Mouse (Mus musculus): ENCODE data around the gene Pitx2. TPM values are rescaled to one million over a fixed set of nuclear protein-coding genes. Genes with fewer than 3 reads are reported as not detected.
A peak's percentile ranks its signal among the peaks of the same experiment; 100 is the strongest.

Pitx2 gene
- polyA plus RNA-seq, 1 experiment from 2014 or later: 22.1 TPM

DNA sequence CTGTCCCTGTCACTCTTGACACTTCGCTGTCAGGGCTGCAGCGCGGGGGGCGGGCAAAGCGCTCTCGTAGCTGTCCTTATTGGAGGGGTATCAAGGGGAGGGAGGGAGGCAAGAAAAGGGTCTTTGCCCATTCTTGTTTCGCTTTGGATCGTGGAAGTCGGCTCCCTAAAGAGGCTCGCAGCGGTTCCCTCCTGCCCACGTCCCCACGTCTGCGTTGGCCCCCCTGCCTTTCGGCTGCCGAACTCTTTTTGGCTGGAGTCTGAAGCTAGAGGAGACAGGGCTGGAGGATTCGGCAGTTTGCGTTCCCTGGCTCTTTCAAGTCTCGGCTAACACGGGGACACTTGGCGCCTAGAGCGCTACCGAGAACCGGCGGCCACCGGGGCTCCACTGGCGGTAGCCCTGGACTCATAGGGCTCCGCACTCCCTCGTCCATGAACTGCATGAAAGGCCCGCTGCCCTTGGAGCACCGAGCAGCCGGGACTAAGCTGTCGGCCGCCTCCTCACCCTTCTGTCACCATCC, 14.5 kb downstream of the Pitx2 start:
- no peaks in the 10 kb centered on the region for H3K9me3 ChIP-seq (replicated peaks; ENCODE audit: control insufficient read depth, low read length)
- H3K4me3 ChIP-seq (replicated peaks; ENCODE audit: low read length): peak overlapping the region; percentile 64
- H3K4me1 ChIP-seq (ENCODE audit: control insufficient read depth, insufficient read depth, low read length): no peaks in the 10 kb centered on the region
- ATAC-seq (ENCODE audit: insufficient read depth, low FRiP score): peak; percentile 12; the same call in 1 of the 2 replicates
- H3K27ac ChIP-seq (ENCODE audit: low read length): peak overlapping the region; percentile 56
- H3K27me3 ChIP-seq (ENCODE audit: control insufficient read depth, insufficient read depth, low read length): peaks cover 43% of the 10 kb centered on the region
- H3K36me3 ChIP-seq (ENCODE audit: control insufficient read depth, insufficient read depth, low read length): no peaks in the 10 kb centered on the region
- H3K4me2 ChIP-seq (ENCODE audit: low read depth, low read length): peak overlapping the region; percentile 87
- peak overlapping the region; percentile 57 for H3K9ac ChIP-seq (ENCODE audit: low read length)
- 2% methylated on average over 34 of the region's 34 CpGs for WGBS

DNA sequence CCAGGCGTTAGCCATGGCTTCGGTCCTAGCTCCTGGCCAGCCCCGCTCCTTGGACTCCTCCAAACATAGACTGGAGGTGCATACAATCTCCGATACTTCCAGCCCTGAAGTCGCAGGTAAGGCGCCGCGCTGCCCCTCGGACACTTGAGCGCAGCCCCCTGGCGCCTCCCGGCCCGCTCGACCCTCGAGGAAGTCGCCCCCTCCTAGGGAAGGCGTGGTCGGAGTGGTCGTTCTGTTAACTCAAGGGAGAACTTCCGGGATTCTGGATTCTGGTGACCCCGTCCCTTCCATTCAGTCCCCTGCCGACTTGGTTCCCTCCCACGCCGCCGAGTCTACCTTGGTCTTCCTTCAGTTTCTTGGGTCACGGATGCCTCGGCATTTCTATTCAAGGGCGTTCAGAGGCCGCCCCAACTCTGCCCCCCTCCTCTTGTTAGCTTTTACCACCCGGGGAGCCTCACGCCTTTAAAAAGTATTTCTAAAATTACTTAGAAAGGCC, 15.0 kb downstream of the Pitx2 start:
- peak overlapping the region; percentile 57 for H3K9ac ChIP-seq (ENCODE audit: low read length)
- 4% methylated on average over 31 of the region's 31 CpGs for WGBS
- ATAC-seq (ENCODE audit: insufficient read depth, low FRiP score): no peak
- no peaks in the 10 kb centered on the region for H3K9me3 ChIP-seq (replicated peaks; ENCODE audit: control insufficient read depth, low read length)
- peak overlapping the region; percentile 64 for H3K4me3 ChIP-seq (replicated peaks; ENCODE audit: low read length)
- no peaks in the 10 kb centered on the region for H3K36me3 ChIP-seq (ENCODE audit: control insufficient read depth, insufficient read depth, low read length)
- peaks cover 38% of the 10 kb centered on the region for H3K27me3 ChIP-seq (ENCODE audit: control insufficient read depth, insufficient read depth, low read length)
- no peaks in the 10 kb centered on the region for H3K4me1 ChIP-seq (ENCODE audit: control insufficient read depth, insufficient read depth, low read length)
- peak overlapping the region; percentile 56; the same call in 1 of the 2 replicates for H3K27ac ChIP-seq (ENCODE audit: low read length)
- H3K4me2 ChIP-seq (ENCODE audit: low read depth, low read length): peak overlapping the region; percentile 87

DNA sequence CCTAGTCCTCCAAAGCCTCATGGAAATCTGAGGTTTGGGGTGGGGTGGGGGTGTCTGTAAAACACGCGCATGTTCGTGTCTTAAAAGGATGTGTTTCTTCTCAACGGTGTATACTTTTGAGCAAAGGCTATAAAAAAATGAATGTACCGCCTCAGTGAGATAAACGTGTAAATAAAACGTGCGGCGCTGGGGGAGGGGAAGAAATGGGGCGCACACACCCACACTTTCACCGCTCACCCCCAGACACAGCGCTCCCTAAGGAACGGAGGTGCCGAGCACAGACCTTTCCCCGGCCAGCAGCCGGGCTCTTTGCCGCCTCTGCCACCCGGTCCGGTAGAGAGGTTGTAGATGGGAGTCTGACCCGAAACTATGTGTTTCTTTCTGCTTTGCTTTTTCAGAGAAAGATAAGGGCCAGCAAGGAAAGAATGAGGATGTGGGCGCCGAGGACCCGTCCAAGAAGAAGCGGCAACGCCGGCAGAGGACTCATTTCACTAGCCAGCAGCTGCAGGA, 15.6 kb downstream of the Pitx2 start:
- 6% methylated on average over 26 of the region's 26 CpGs for WGBS
- no peak overlapping the region for H3K27ac ChIP-seq (ENCODE audit: low read length)
- H3K9ac ChIP-seq (ENCODE audit: low read length): peak overlapping the region; percentile 57
- H3K4me3 ChIP-seq (replicated peaks; ENCODE audit: low read length): peak overlapping the region; percentile 64
- no peaks in the 10 kb centered on the region for H3K4me1 ChIP-seq (ENCODE audit: control insufficient read depth, insufficient read depth, low read length)
- no peaks in the 10 kb centered on the region for H3K9me3 ChIP-seq (replicated peaks; ENCODE audit: control insufficient read depth, low read length)
- peaks cover 34% of the 10 kb centered on the region for H3K27me3 ChIP-seq (ENCODE audit: control insufficient read depth, insufficient read depth, low read length)
- H3K36me3 ChIP-seq (ENCODE audit: control insufficient read depth, insufficient read depth, low read length): no peaks in the 10 kb centered on the region
- peak overlapping the region; percentile 87 for H3K4me2 ChIP-seq (ENCODE audit: low read depth, low read length)
- no peak for ATAC-seq (ENCODE audit: insufficient read depth, low FRiP score)

DNA sequence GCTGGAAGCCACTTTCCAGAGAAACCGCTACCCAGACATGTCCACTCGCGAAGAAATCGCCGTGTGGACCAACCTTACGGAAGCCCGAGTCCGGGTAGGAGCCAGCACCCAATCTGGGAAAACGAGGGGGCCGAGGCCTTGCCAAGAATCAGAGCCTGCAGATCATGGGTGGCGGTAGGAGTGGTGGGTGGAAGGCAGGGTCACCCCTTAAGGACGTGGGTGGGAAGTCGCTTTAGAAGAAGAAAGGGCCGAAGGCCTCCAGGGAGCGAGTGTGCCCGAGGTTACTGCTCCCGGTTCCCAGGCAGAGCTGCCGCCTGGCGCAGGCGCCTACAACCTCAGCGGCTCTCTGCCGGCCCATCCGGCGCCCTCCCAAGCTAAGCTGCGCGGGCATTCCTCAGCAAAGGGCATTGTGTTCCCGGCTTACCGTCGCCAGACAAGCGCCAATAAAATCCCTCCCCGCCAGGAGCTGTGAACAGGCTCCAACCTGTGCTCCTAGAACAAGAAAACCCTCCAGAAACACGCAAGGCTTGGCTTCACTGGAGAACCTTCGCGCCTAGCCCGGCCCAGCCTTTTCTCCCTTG, 16.2 kb downstream of the Pitx2 start:
- Histone ChIP-seq H3K27ac (ENCODE audit: low read length) (no peak overlapping the region), H3K4me2 (ENCODE audit: low read depth, low read length) (peak overlapping the region; percentile 87), H3K9ac (ENCODE audit: low read length) (peak overlapping the region; percentile 57), H3K4me1 (ENCODE audit: control insufficient read depth, insufficient read depth, low read length) (no peaks in the 10 kb centered on the region), H3K4me3 (replicated peaks; ENCODE audit: low read length) (peak overlapping the region; percentile 64), H3K36me3 (ENCODE audit: control insufficient read depth, insufficient read depth, low read length) (no peaks in the 10 kb centered on the region), H3K27me3 (ENCODE audit: control insufficient read depth, insufficient read depth, low read length) (peaks cover 29% of the 10 kb centered on the region), H3K9me3 (replicated peaks; ENCODE audit: control insufficient read depth, low read length) (no peaks in the 10 kb centered on the region)
- WGBS: 11% methylated on average over 35 of the region's 35 CpGs
- no peak for ATAC-seq (ENCODE audit: insufficient read depth, low FRiP score)

DNA sequence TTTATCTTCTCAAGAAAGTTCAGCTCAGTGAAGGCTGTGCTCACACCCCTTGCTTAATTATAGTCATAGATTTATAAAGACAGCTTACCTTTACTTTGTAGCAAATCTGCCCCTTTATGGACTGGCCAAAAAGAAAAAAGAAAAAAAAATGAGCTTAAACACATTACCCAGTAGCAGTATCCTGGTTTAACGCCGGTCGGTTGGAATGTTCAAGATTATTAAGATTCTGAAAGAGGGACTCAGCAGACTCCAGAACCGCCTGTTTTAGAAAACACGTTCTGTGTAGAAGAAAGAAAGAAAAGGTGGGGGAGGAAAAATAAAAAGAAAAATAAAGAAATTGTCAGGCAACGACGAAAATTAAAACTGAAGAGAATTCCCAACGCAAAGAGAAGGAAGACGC, 16.8 kb downstream of the Pitx2 start:
- Histone ChIP-seq H3K9me3 (replicated peaks; ENCODE audit: control insufficient read depth, low read length) (no peaks in the 10 kb centered on the region), H3K4me2 (ENCODE audit: low read depth, low read length) (peak overlapping the region; percentile 87), H3K27ac (ENCODE audit: low read length) (no peak overlapping the region), H3K36me3 (ENCODE audit: control insufficient read depth, insufficient read depth, low read length) (no peaks in the 10 kb centered on the region), H3K4me3 (replicated peaks; ENCODE audit: low read length) (peak overlapping the region; percentile 64), H3K27me3 (ENCODE audit: control insufficient read depth, insufficient read depth, low read length) (peaks cover 28% of the 10 kb centered on the region), H3K4me1 (ENCODE audit: control insufficient read depth, insufficient read depth, low read length) (no peaks in the 10 kb centered on the region), H3K9ac (ENCODE audit: low read length) (peak overlapping the region; percentile 39; the same call in 1 of the 2 replicates)
- no peak for ATAC-seq (ENCODE audit: insufficient read depth, low FRiP score)
- WGBS: 16% methylated on average over 9 of the region's 9 CpGs

DNA sequence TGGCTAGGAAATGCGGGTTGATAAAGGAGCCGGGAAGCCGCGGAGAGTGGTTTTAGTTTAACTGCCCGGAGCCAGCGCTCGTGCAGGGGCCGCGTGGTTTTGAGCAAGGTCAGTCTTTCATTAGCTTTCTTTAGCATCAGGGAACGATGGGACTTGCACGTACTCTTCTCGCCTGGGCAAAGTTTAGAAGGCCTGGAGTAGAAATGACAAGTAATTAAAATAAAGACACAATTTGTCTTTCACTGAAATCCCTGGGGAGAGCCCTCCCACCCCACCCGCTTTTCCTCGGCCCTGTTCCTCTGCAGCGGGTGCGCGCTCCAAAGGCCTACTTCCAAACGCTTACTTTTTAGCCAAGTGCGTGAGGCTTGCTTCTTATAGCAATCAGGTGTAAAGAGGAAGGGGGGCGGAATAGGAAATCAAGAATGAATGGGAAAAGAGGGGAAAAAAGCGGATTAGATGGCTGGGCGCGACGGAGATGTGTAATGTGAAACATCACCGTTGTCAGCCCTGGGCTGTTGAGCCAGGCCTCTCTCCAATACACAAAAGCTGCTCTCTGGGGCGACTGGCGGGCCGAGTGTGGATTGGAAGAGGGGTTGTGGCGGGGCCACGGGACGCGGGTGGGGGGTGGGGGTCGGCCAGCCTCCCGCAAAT, 17.4 kb downstream of the Pitx2 start:
- 13% methylated on average over 34 of the region's 34 CpGs for WGBS
- peak overlapping the region; percentile 87 for H3K4me2 ChIP-seq (ENCODE audit: low read depth, low read length)

DNA sequence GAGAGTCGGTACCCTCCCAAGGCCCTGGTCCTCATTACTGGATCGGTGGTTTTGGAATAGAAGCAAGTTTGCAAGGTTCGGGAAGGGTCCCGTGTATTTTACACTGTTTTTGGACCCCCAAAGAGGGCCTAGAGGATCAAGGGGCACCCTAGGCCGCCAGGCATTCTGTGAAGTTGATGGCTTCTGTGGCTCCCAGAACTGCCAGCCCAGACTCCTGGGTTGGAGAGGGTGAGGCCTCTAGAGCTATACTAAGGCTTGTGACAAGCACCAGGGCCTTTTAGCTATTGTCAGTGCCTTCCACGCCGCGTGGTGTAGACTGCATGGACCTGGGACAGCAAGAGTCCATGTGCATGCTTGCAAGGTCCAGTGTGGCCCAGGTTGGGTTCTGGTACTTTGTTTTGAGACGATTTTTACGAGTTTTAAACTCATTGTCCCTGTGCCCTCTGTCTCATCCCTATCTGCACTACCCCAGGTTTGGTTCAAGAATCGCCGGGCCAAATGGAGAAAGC, 18.2 kb downstream of the Pitx2 start:
- no peak for ATAC-seq (ENCODE audit: insufficient read depth, low FRiP score)
- Histone ChIP-seq H3K4me2 (ENCODE audit: low read depth, low read length) (peak overlapping the region; percentile 87), H3K9ac (ENCODE audit: low read length) (peak overlapping the region; percentile 31; the same call in 1 of the 2 replicates), H3K27me3 (ENCODE audit: control insufficient read depth, insufficient read depth, low read length) (peaks cover 24% of the 10 kb centered on the region), H3K9me3 (replicated peaks; ENCODE audit: control insufficient read depth, low read length) (no peaks in the 10 kb centered on the region), H3K27ac (ENCODE audit: low read length) (no peak overlapping the region), H3K4me1 (ENCODE audit: control insufficient read depth, insufficient read depth, low read length) (no peaks in the 10 kb centered on the region), H3K36me3 (ENCODE audit: control insufficient read depth, insufficient read depth, low read length) (no peaks in the 10 kb centered on the region), H3K4me3 (replicated peaks; ENCODE audit: low read length) (peak overlapping the region; percentile 64)
- 15% methylated on average over 12 of the region's 12 CpGs for WGBS

More for the DNA sequence above, 17.4 kb downstream of the Pitx2 start:
- H3K9me3 ChIP-seq (replicated peaks; ENCODE audit: control insufficient read depth, low read length): no peaks in the 10 kb centered on the region
- H3K36me3 ChIP-seq (ENCODE audit: control insufficient read depth, insufficient read depth, low read length): no peaks in the 10 kb centered on the region
- peak overlapping the region; percentile 64 for H3K4me3 ChIP-seq (replicated peaks; ENCODE audit: low read length)
- peak overlapping the region; percentile 39 for H3K9ac ChIP-seq (ENCODE audit: low read length)
- H3K4me1 ChIP-seq (ENCODE audit: control insufficient read depth, insufficient read depth, low read length): no peaks in the 10 kb centered on the region
- peak overlapping the region; percentile 33 for H3K27ac ChIP-seq (ENCODE audit: low read length)
- ATAC-seq (ENCODE audit: insufficient read depth, low FRiP score): no peak
- H3K27me3 ChIP-seq (ENCODE audit: control insufficient read depth, insufficient read depth, low read length): peaks cover 27% of the 10 kb centered on the region

DNA sequence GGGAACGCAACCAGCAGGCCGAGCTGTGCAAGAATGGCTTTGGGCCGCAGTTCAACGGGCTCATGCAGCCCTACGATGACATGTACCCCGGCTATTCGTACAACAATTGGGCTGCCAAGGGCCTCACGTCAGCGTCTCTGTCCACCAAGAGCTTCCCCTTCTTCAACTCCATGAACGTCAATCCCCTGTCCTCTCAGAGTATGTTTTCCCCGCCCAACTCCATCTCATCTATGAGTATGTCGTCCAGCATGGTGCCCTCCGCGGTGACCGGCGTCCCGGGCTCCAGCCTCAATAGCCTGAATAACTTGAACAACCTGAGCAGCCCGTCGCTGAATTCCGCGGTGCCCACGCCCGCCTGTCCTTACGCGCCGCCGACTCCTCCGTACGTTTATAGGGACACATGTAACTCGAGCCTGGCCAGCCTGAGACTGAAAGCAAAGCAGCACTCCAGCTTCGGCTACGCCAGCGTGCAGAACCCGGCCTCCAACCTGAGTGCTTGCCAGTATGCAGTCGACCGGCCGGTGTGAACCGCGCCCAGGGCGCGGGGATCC, 18.8 kb downstream of the Pitx2 start:
- 13% methylated on average over 41 of the region's 41 CpGs for WGBS
- Histone ChIP-seq H3K4me3 (replicated peaks; ENCODE audit: low read length) (peak overlapping the region; percentile 64), H3K4me1 (ENCODE audit: control insufficient read depth, insufficient read depth, low read length) (no peaks in the 10 kb centered on the region), H3K27ac (ENCODE audit: low read length) (no peak overlapping the region), H3K36me3 (ENCODE audit: control insufficient read depth, insufficient read depth, low read length) (no peaks in the 10 kb centered on the region), H3K9ac (ENCODE audit: low read length) (0 out of 2 replicates have a peak overlapping the region, but pooled peaks have one; percentile 31), H3K9me3 (replicated peaks; ENCODE audit: control insufficient read depth, low read length) (no peaks in the 10 kb centered on the region), H3K4me2 (ENCODE audit: low read depth, low read length) (peak overlapping the region; percentile 87), H3K27me3 (ENCODE audit: control insufficient read depth, insufficient read depth, low read length) (peaks cover 24% of the 10 kb centered on the region)
- no peak for ATAC-seq (ENCODE audit: insufficient read depth, low FRiP score)

All from stomach, embryonic 16.5 days (tissue).